Mouse (Mus musculus): ENCODE measurements around the gene Dok4.
"Not testable (repeated sequence)": the region's sequence is repeated elsewhere in the genome, so short reads cannot be mapped to it uniquely, and the experiment has no call there.

The Dok4 gene

DNA sequence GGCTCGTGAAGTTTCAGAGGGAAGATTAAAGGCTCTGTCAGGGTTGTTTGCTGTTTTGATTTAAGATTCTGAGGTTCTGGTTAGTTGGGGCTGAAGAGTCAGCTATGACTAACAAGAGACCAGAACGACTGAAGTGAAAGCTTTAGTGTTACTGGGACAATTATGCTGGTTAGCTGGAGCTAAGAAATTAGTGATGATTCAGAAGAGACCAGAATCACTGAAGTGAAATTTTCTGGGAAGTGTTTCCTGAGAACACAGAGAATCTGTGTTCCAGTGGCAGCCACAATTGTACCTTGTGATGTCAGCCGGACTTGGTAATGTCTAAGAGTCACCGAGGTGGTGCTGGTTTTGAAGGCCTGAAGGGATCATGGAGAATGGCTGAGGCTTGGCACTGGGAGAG, 4.6 kb upstream of the Dok4 start:
- DNase-seq (ENCODE audit: low spot score in 2 of 2) = no peak

GRCm38 (mm10) chr8:94876820-94877219, 690 bp upstream of the Dok4 start:
- DNase-seq (ENCODE audit: low spot score in 2 of 2) = no peak

GRCm38 (mm10) chr8:94875871-94876150, 319 bp downstream of the Dok4 start:
- no peak for DNase-seq (ENCODE audit: low spot score in 2 of 2)

- peak in 1 of 2 experiments; percentile 25 for DNase-seq (ENCODE audit: low spot score in 2 of 2)
Measured at GRCm38 (mm10) chr8:94875096-94875870, 847 bp downstream of the Dok4 start.

DNA sequence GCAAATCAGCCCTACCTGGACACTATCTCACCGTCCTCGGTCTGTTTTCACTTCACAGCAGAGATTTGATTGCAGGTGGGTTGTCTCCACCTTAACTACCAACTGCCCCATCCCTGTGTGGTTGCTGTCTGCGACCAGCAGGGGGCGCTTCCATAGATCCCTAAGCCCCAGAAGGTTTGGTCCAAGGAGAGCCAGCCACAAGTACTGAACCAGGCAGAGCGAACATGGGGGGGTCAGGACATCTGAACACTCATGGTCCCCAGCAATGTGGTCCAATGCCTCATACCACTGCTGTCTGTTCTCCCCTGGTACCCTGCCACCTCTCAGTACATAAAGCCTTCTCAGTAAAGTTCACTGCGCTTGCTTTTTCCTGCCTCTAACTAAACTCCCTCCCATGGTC, 1.8 kb downstream of the Dok4 start:
- DNase-seq (ENCODE audit: low spot score in 2 of 2) = peak; percentile 49 to 67

DNA sequence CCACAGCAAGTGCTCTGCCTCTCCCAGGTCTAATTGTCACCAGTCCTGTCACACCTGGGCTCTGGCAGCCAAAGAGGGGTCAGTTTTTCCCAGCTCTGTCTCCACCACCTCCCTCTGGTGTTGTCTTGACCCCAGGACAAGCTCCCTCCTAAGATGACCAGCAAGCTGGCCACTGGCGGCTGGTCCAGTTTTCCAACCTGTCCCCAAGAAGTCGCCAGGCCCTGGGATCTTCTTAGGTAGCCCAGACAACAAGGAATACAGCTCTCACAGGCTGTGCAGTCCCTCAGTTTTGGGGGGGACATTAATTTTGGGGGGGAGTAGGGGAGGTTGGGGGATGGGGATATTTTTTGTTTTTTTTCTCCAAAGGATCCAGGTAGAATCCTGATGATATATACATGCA, 3.6 kb downstream of the Dok4 start:
- DNase-seq (ENCODE audit: low spot score in 2 of 2) = no peak

- no peak for DNase-seq (ENCODE audit: low spot score in 2 of 2)
Measured at GRCm38 (mm10) chr8:94872156-94872555, 4.0 kb downstream of the Dok4 start.

GRCm38 (mm10) chr8:94871108-94871894, 4.8 kb downstream of the Dok4 start:
- DNase-seq (ENCODE audit: low spot score in 2 of 2) = peak; percentile 35 to 67

GRCm38 (mm10) chr8:94870474-94871107, 5.5 kb downstream of the Dok4 start:
- DNase-seq (ENCODE audit: low spot score in 2 of 2) = no peak

DNA sequence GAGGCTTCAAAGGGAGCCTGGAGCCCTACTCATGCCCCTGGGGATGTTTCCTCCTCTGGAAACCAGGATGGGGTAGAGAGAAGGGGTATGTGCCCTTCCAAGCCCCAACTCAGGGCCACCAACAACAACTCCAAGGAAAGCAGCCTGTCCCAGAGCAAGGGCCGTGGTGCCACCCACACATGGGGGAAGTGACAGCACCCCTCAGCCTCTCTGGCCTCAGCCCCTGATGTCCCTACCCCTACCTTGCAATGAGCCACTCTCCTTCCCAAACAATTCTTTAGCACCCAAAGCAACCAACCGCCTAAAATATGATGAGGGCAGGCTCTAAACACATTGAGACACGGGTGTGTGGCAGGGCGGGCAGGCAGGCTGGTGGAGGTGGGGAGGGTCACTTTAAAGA, 6.1 kb downstream of the Dok4 start:
- DNase-seq (ENCODE audit: low spot score in 2 of 2) = no peak

DNA sequence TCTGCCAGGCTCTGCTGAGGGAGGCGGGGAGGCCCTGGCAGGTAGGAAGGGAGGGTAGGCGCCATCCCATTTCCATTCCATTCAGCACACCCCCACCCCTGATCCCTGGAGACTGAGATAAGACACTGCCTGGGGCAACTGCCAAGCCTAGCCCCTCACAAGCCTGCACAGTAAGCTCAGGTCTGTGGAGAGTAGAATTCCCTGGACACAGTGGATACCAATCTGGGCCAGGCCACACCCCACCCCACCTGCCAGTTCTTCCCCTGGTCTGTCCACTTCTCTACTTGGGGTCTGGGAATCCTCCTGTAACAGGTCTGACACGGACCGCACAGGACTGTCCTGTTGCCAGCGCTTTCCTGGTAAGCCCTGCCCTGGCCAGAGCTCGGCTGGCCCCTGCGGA, 7.0 kb downstream of the Dok4 start:
- DNase-seq (ENCODE audit: low spot score in 2 of 2) = no peak

- DNase-seq (ENCODE audit: low spot score in 2 of 2) = no peak
Measured at GRCm38 (mm10) chr8:94866921-94867320, 9.2 kb downstream of the Dok4 start.

- no peak for DNase-seq (ENCODE audit: low spot score in 2 of 2)
Measured at GRCm38 (mm10) chr8:94865292-94865691, 10.8 kb downstream of the Dok4 start.

DNA sequence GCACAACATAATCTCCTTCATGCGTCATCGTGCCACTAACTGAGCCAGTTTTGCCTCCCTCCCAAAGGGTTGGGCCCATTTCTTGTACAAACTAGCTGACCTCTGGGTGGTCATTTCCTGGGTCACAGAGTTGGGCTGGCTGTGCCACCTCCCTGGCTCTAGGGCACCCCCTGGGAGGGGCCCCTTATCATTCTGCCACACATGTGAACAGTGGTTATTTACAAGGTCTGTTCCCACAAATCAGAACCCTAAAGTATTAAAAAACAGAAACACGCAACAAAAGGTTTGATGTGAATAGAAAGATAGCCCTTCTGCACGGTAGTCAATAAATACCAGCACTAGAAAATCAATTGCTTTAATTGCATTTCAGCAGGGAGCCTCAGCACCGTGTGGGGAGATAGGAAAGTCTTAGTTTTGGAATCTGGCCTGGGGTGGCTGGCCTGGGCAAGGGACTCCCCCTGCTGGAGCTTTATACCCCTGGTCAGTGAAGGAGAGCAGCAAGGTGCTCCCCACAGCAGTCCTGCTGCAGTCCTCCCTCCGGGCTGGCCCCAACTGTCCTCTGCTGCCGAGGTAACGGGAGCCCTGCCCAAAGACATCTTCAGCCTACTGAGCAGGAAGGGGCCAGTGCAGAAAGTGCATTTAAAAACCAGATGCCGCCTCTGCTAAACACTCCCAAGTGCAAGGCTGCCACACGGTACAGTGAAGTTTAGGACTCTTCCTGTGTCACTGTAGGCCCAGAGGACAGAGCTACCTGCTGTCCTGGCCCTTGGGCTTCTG, 12.0 kb downstream of the Dok4 start:
- DNase-seq (ENCODE audit: low spot score in 2 of 2) = no peak

GRCm38 (mm10) chr8:94862487-94863220, 13.5 kb downstream of the Dok4 start:
- DNase-seq (ENCODE audit: low spot score in 2 of 2) = no peak

DNA sequence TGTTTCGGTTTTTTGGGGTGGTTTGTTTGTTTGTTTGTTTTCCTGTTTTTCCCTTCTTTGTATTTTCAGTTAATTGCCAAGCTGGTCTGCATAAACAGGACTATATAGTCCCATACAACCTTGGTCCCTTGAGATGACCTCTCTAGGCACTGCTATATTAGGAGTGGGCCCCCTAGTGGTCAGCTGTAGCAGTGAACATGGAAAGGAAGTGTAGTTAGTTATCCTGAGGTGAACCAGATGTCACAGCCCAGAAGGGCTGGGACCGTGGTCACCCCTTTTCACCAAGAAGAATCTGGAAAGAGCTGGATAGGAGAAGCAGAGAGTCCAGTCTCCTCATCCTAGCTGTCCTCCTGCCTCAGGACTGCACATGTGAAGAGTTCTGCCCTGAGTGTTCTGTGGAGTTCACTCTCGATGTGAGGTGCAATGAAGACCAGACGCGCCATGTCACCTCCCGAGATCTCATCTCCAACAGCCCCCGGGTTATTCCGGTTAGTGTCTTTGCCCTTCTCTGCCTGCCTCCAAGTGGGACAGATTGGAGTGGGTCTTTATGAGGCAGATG, 14.7 kb downstream of the Dok4 start:
- peak in 1 of 2 experiments; percentile 61 for DNase-seq (ENCODE audit: low spot score in 2 of 2)

- peak; percentile 82 to 89 for DNase-seq (ENCODE audit: low spot score in 2 of 2)
Measured at GRCm38 (mm10) chr8:94857346-94858173, 18.6 kb downstream of the Dok4 start, which contains the start of gene Polr2c. TSS of gene Polr2c (plus strand) at chr8:94857450.

GRCm38 (mm10) chr8:94857011-94857345, 19.2 kb downstream of the Dok4 start:
- no peak for DNase-seq (ENCODE audit: low spot score in 2 of 2)

DNA sequence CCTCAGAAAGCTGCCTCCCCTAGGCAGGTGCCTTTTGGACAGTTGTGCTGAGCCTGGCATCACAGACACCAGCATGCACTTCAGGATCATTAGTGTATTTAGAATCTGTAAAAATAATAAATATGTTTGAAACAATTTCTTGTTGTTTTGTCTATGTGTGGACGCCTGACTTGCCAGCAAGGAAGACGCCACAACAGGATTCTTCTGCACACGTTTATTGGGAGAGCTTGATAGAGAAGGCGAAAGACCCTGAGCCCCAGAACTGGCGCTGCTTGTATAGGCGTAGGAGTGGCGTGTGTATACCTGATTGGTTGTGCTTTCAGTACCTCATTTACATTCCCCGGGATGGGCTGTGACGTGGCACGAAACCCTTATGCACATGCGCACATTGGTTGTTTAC, 21.4 kb downstream of the Dok4 start:
- DNase-seq (ENCODE audit: low spot score in 2 of 2) = not testable (repeated sequence)

DNA sequence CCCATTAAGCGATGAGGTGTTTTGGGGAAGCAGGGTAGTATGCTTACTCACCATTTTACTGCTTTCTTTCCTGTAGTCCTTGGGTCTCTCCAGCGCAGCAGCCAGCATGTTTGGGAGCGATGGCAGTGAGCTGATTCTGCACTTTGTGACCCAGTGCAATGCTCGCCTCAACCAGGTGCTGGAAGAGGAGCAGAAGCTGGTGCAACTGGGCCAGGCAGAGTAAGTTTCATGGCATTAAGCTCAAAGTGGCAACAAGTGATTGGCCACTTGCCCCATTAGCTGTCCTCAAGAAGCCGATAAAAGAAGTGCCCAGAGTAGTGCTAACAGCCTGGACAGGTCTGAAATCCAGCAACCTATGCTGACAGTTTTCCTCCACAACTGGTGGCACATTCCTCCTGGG, 26.1 kb downstream of the Dok4 start:
- DNase-seq (ENCODE audit: low spot score in 2 of 2) = no peak

Measured in urinary bladder, postnatal 36 days (tissue).